Mouse (Mus musculus) midbrain, embryonic 14.5 days (tissue): ENCODE data around the gene Son. TPM values are rescaled to one million over a fixed set of nuclear protein-coding genes. Genes with fewer than 3 reads are reported as not detected.
A peak's percentile ranks its signal among the peaks of the same experiment; 100 is the strongest.

Experiments
- ATAC-seq: fragments of 200-750 bp; cut with Nextera tagmentation; 2 replicates; pipeline ENCODE4 v1.8.0; 2017; ENCODE audit warnings: moderate number of reproducible peaks, moderate library complexity; ENCODE audit not compliant: low FRiP score, low TSS enrichment
- DNase-seq: peaks from one replicate; pipeline ENCODE4 v3.0.0-alpha.2; 2015
- H3K27ac ChIP-seq: fragments of 300-500 bp; sonication (generic); replicated peaks from 2 replicates; pipeline ENCODE4 v1.5.1; 2014; ENCODE audit warnings: mild to moderate bottlenecking, low read depth, low read length, moderate library complexity
- H3K27me3 ChIP-seq: fragments of 300-500 bp; sonication (generic); 2 replicates; pipeline ENCODE4 v1.6.1; 2014; ENCODE audit warnings: low read length, control low read depth, mixed read lengths; ENCODE audit not compliant: control insufficient read depth, insufficient read depth
- H3K36me3 ChIP-seq: fragments of 300-500 bp; sonication (generic); 2 replicates; pipeline ENCODE4 v1.6.1; 2014; ENCODE audit warnings: low read length, control low read depth; ENCODE audit not compliant: control insufficient read depth, insufficient read depth
- H3K4me1 ChIP-seq: fragments of 300-500 bp; sonication (generic); 2 replicates; pipeline ENCODE4 v1.6.1; 2014; ENCODE audit warnings: mild to moderate bottlenecking, antibody characterized with exemption, low read length, control low read depth; ENCODE audit not compliant: control insufficient read depth, insufficient read depth
- H3K4me2 ChIP-seq: fragments of 300-500 bp; sonication (generic); 2 replicates; pipeline ENCODE4 v1.6.1; 2014; ENCODE audit warnings: mild to moderate bottlenecking, low read length, moderate library complexity
- H3K4me3 ChIP-seq: fragments of 300-500 bp; sonication (generic); replicated peaks from 2 replicates; pipeline ENCODE4 v1.5.1; 2014; ENCODE audit warnings: low read depth, low read length
- H3K9ac ChIP-seq: fragments of 300-500 bp; sonication (generic); replicated peaks from 2 replicates; pipeline ENCODE4 v1.6.1; 2014; ENCODE audit warnings: mild to moderate bottlenecking, low read length, moderate library complexity
- H3K9me3 ChIP-seq: fragments of 300-500 bp; sonication (generic); 2 replicates; pipeline ENCODE4 v1.6.1; 2016; ENCODE audit warnings: low read length, control low read depth, mixed read lengths; ENCODE audit not compliant: control insufficient read depth
- WGBS: fragments of 180-500 bp; shearing (Covaris S2); extraction: QIAGEN DNeasy Blood & Tissue Kit; methylation state at CpG from one replicate; pipeline ENCODE4 v1.1.7; 2014; 5-methylcytosine and 5-hydroxymethylcytosine counted together
- polyA plus RNA-seq: library from polyadenylated mRNA; unstranded; fragments of >200 nt; fragmentation: Nextera tagmentation; extraction: Ambion mirVana; gene quantifications from 2 replicates; pipeline ENCODE4 v1.2.1, GENCODE M21; 2014

Gene Son
- polyA plus RNA-seq, 1 experiment from 2014 or later: 172 TPM

- Histone ChIP-seq H3K9me3 (no peaks in the 10 kb centered on the region), H3K4me2 (no peak overlapping the region), H3K9ac (no peak overlapping the region), H3K4me3 (no peak overlapping the region), H3K36me3 (no peaks in the 10 kb centered on the region), H3K4me1 (no peaks in the 10 kb centered on the region), H3K27me3 (no peaks in the 10 kb centered on the region), H3K27ac (no peak overlapping the region)
- DNase-seq: no peak
- WGBS: 71% methylated on average over 11 of the region's 11 CpGs
- no peak for ATAC-seq
Measured at GRCm38 (mm10) chr16:91611248-91611647, 36.1 kb upstream of the Son start.

GRCm38 (mm10) chr16:91612525-91612924 lies 34.8 kb upstream of the Son start:
- Histone ChIP-seq H3K36me3 (no peaks in the 10 kb centered on the region), H3K4me2 (no peak overlapping the region), H3K27me3 (no peaks in the 10 kb centered on the region), H3K27ac (no peak overlapping the region), H3K9me3 (no peaks in the 10 kb centered on the region), H3K9ac (no peak overlapping the region), H3K4me3 (no peak overlapping the region), H3K4me1 (no peaks in the 10 kb centered on the region)
- DNase-seq (no peak), ATAC-seq (no peak)
- 77% methylated on average over 5 of the region's 5 CpGs for WGBS

- no peak overlapping the region for H3K27ac ChIP-seq
- no peak for DNase-seq
- no peak overlapping the region for H3K9ac ChIP-seq
- 92% methylated on average over 6 of the region's 6 CpGs for WGBS
- no peak overlapping the region for H3K4me2 ChIP-seq
- ATAC-seq: no peak
- no peaks in the 10 kb centered on the region for H3K36me3 ChIP-seq
- no peak overlapping the region for H3K4me3 ChIP-seq
- no peaks in the 10 kb centered on the region for H3K27me3 ChIP-seq
- peaks cover 4% of the 10 kb centered on the region; the same call in 1 of the 2 replicates for H3K4me1 ChIP-seq
- no peaks in the 10 kb centered on the region for H3K9me3 ChIP-seq
Measured at GRCm38 (mm10) chr16:91614552-91614951, 32.8 kb upstream of the Son start.

- Histone ChIP-seq H3K9ac (peak within 1 kb of the TSS; percentile 75), H3K36me3 (peaks cover 39% of the 10 kb centered on the region), H3K4me2 (peak within 1 kb of the TSS; percentile 72), H3K9me3 (no peaks in the 10 kb centered on the region), H3K27ac (peak within 1 kb of the TSS; percentile 38; the same call in 1 of the 2 replicates), H3K4me3 (peak within 1 kb of the TSS; percentile 67), H3K27me3 (no peaks in the 10 kb centered on the region), H3K4me1 (peaks cover 4% of the 10 kb centered on the region; the same call in 1 of the 2 replicates)
- ATAC-seq (peak; percentile 91), DNase-seq (peak; percentile 92)
- 10% methylated on average over 39 of the region's 39 CpGs for WGBS
Measured at GRCm38 (mm10) chr16:91618511-91619501, 28.5 kb upstream of the Son start, which contains the start of gene Dnajc28. Gene Dnajc28, minus strand, starts transcription at chr16:91619026.

- H3K9ac ChIP-seq: no peak overlapping the region
- DNase-seq: no peak
Measured at GRCm38 (mm10) chr16:91620185-91620584, 27.1 kb upstream of the Son start.

GRCm38 (mm10) chr16:91620991-91621390 lies 26.3 kb upstream of the Son start:
- no peaks in the 10 kb centered on the region for H3K9me3 ChIP-seq
- no peak overlapping the region for H3K4me3 ChIP-seq
- no peak overlapping the region for H3K4me2 ChIP-seq
- H3K4me1 ChIP-seq: peaks cover 4% of the 10 kb centered on the region; the same call in 1 of the 2 replicates
- ATAC-seq (no peak), DNase-seq (no peak)
- 94% methylated on average over 11 of the region's 11 CpGs for WGBS
- H3K27me3 ChIP-seq: no peaks in the 10 kb centered on the region
- H3K27ac ChIP-seq: no peak overlapping the region
- H3K9ac ChIP-seq: no peak overlapping the region
- H3K36me3 ChIP-seq: peaks cover 58% of the 10 kb centered on the region

More at GRCm38 (mm10) chr16:91620185-91620584, 27.1 kb upstream of the Son start:
- H3K27ac ChIP-seq: no peak overlapping the region
- no peaks in the 10 kb centered on the region for H3K9me3 ChIP-seq
- H3K4me3 ChIP-seq: no peak overlapping the region
- peaks cover 4% of the 10 kb centered on the region; the same call in 1 of the 2 replicates for H3K4me1 ChIP-seq
- no peak overlapping the region for H3K4me2 ChIP-seq
- WGBS: 93% methylated on average over 5 of the region's 5 CpGs
- peaks cover 51% of the 10 kb centered on the region for H3K36me3 ChIP-seq
- no peaks in the 10 kb centered on the region for H3K27me3 ChIP-seq
- no peak for ATAC-seq

GRCm38 (mm10) chr16:91623074-91623473 lies 24.2 kb upstream of the Son start:
- 97% methylated on average over 9 of the region's 9 CpGs for WGBS
- Histone ChIP-seq H3K36me3 (peaks cover 75% of the 10 kb centered on the region), H3K4me1 (peaks cover 3% of the 10 kb centered on the region; the same call in 1 of the 2 replicates), H3K4me3 (no peak overlapping the region), H3K4me2 (no peak overlapping the region), H3K9me3 (no peaks in the 10 kb centered on the region), H3K27ac (no peak overlapping the region), H3K9ac (no peak overlapping the region), H3K27me3 (no peaks in the 10 kb centered on the region)
- ATAC-seq: no peak
- DNase-seq: no peak

- DNase-seq: no peak
- H3K9ac ChIP-seq: no peak overlapping the region
- H3K27ac ChIP-seq: no peak overlapping the region
- ATAC-seq: no peak
- peaks cover 86% of the 10 kb centered on the region for H3K36me3 ChIP-seq
- no peaks in the 10 kb centered on the region for H3K9me3 ChIP-seq
- H3K4me2 ChIP-seq: no peak overlapping the region
- no peaks in the 10 kb centered on the region for H3K4me1 ChIP-seq
- 87% methylated on average over 7 of the region's 7 CpGs for WGBS
- H3K27me3 ChIP-seq: no peaks in the 10 kb centered on the region
- no peak overlapping the region for H3K4me3 ChIP-seq
Measured at GRCm38 (mm10) chr16:91627831-91628230, 19.5 kb upstream of the Son start.
